Mouse (Mus musculus): Measurements from ENCODE around the gene Cdkl3. TPM values are rescaled to one million over a fixed set of nuclear protein-coding genes. Genes with fewer than 3 reads are reported as not detected.
A peak's percentile ranks its signal among the peaks of the same experiment; 100 is the strongest.

Cdkl3 gene
- polyA plus RNA-seq, 2 experiments: 0.75 to 0.81 TPM

- Histone ChIP-seq H3K4me1 (replicated peaks; ENCODE audit: control insufficient read depth in 2 of 2, insufficient read depth in 2 of 2, low read length in 1 of 2) (peaks cover 0 to 2% of the 10 kb centered on the region in 2 experiments; a peak in 1 of 4 replicates), H3K27me3 (ENCODE audit: control insufficient read depth, insufficient read depth, low read length) (no peaks in the 10 kb centered on the region), H3K4me2 (ENCODE audit: low read depth) (no peak overlapping the region), H3K36me3 (replicated peaks; ENCODE audit: control insufficient read depth, insufficient read depth, low read depth) (no peaks in the 10 kb centered on the region), H3K9ac (replicated peaks) (no peak overlapping the region), H3K4me3 (ENCODE audit: insufficient read depth in 1 of 2, low read depth in 2 of 2, low read length in 2 of 2) (no peak overlapping the region), H3K9me3 (ENCODE audit: control insufficient read depth, low read length) (no peaks in the 10 kb centered on the region), H3K27ac (no peak overlapping the region)
- WGBS (ENCODE audit: insufficient replicate concordance): 72% methylated on average over 5 of the region's 5 CpGs
- ATAC-seq (ENCODE audit: insufficient read depth): no peak
- TF ChIP-seq CTCF (IDR thresholded peaks at IDR 0.05; ENCODE audit: low read depth) (no peak), EP300 (IDR thresholded peaks at IDR 0.05; ENCODE audit: low read depth) (no peak)
- DNase-seq (ENCODE audit: low read depth in 3 of 3, low spot score in 3 of 3): no peak
Measured at GRCm38 (mm10) chr11:52062406-52062805, 58.4 kb downstream of the Cdkl3 start.

- ATAC-seq (ENCODE audit: insufficient read depth): no peak
- no peak for DNase-seq (ENCODE audit: low read depth in 3 of 3, low spot score in 3 of 3)
Measured at GRCm38 (mm10) chr11:52064398-52064797, 60.4 kb downstream of the Cdkl3 start.

GRCm38 (mm10) chr11:52065841-52066240 is 61.8 kb downstream of the Cdkl3 start:
- Histone ChIP-seq H3K9me3 (ENCODE audit: control insufficient read depth, low read length) (no peaks in the 10 kb centered on the region), H3K9ac (replicated peaks) (no peak overlapping the region), H3K4me3 (ENCODE audit: insufficient read depth in 1 of 2, low read depth in 2 of 2, low read length in 2 of 2) (no peak overlapping the region), H3K27ac (no peak overlapping the region), H3K27me3 (ENCODE audit: control insufficient read depth, insufficient read depth, low read length) (no peaks in the 10 kb centered on the region), H3K4me2 (ENCODE audit: low read depth) (peak overlapping the region; percentile 8), H3K36me3 (replicated peaks; ENCODE audit: control insufficient read depth, insufficient read depth, low read depth) (no peaks in the 10 kb centered on the region), H3K4me1 (replicated peaks; ENCODE audit: control insufficient read depth in 2 of 2, insufficient read depth in 2 of 2, low read length in 1 of 2) (peaks cover 0 to 2% of the 10 kb centered on the region in 2 experiments; a peak in 1 of 4 replicates)
- ATAC-seq (ENCODE audit: insufficient read depth) (no peak), DNase-seq (ENCODE audit: low read depth in 3 of 3, low spot score in 3 of 3) (no peak)
- WGBS (ENCODE audit: insufficient replicate concordance): 2% methylated on average over 5 of the region's 5 CpGs
- TF ChIP-seq CTCF (IDR thresholded peaks at IDR 0.05; ENCODE audit: low read depth) (no peak), EP300 (IDR thresholded peaks at IDR 0.05; ENCODE audit: low read depth) (no peak)

More at GRCm38 (mm10) chr11:52064398-52064797, 60.4 kb downstream of the Cdkl3 start:
- no peak overlapping the region for H3K27ac ChIP-seq
- H3K4me3 ChIP-seq (ENCODE audit: insufficient read depth in 1 of 2, low read depth in 2 of 2, low read length in 2 of 2): no peak overlapping the region
- WGBS (ENCODE audit: insufficient replicate concordance): 29% methylated on average over 3 of the region's 3 CpGs
- TF ChIP-seq CTCF (IDR thresholded peaks at IDR 0.05; ENCODE audit: low read depth) (peak; percentile 68), EP300 (IDR thresholded peaks at IDR 0.05; ENCODE audit: low read depth) (no peak)
- no peak overlapping the region for H3K4me2 ChIP-seq (ENCODE audit: low read depth)
- no peaks in the 10 kb centered on the region for H3K9me3 ChIP-seq (ENCODE audit: control insufficient read depth, low read length)
- H3K27me3 ChIP-seq (ENCODE audit: control insufficient read depth, insufficient read depth, low read length): no peaks in the 10 kb centered on the region
- H3K36me3 ChIP-seq (replicated peaks; ENCODE audit: control insufficient read depth, insufficient read depth, low read depth): no peaks in the 10 kb centered on the region
- H3K4me1 ChIP-seq (replicated peaks; ENCODE audit: control insufficient read depth in 2 of 2, insufficient read depth in 2 of 2, low read length in 1 of 2): peaks cover 0 to 2% of the 10 kb centered on the region in 2 experiments; a peak in 1 of 4 replicates
- H3K9ac ChIP-seq (replicated peaks): no peak overlapping the region

GRCm38 (mm10) chr11:52071768-52072167 is 67.7 kb downstream of the Cdkl3 start:
- no peak for DNase-seq (ENCODE audit: low read depth in 3 of 3, low spot score in 3 of 3)
- Histone ChIP-seq H3K36me3 (replicated peaks; ENCODE audit: control insufficient read depth, insufficient read depth, low read depth) (no peaks in the 10 kb centered on the region), H3K27me3 (ENCODE audit: control insufficient read depth, insufficient read depth, low read length) (no peaks in the 10 kb centered on the region), H3K9ac (replicated peaks) (no peak overlapping the region), H3K9me3 (ENCODE audit: control insufficient read depth, low read length) (no peaks in the 10 kb centered on the region), H3K27ac (no peak overlapping the region), H3K4me2 (ENCODE audit: low read depth) (no peak overlapping the region), H3K4me1 (replicated peaks; ENCODE audit: control insufficient read depth in 2 of 2, insufficient read depth in 2 of 2, low read length in 1 of 2) (peaks cover 10 to 29% of the 10 kb centered on the region in 2 experiments), H3K4me3 (ENCODE audit: insufficient read depth in 1 of 2, low read depth in 2 of 2, low read length in 2 of 2) (no peak overlapping the region)
- 33% methylated on average over 10 of the region's 10 CpGs for WGBS (ENCODE audit: insufficient replicate concordance)
- no peak for ATAC-seq (ENCODE audit: insufficient read depth)
- TF ChIP-seq EP300 (IDR thresholded peaks at IDR 0.05; ENCODE audit: low read depth): no peak
- TF ChIP-seq CTCF (IDR thresholded peaks at IDR 0.05; ENCODE audit: low read depth): no peak

- H3K9ac ChIP-seq (replicated peaks): no peak overlapping the region
- no peaks in the 10 kb centered on the region for H3K36me3 ChIP-seq (replicated peaks; ENCODE audit: control insufficient read depth, insufficient read depth, low read depth)
- DNase-seq (ENCODE audit: low read depth in 3 of 3, low spot score in 3 of 3) (no peak), ATAC-seq (ENCODE audit: insufficient read depth) (no peak)
- TF ChIP-seq EP300 (IDR thresholded peaks at IDR 0.05; ENCODE audit: low read depth) (no peak), CTCF (IDR thresholded peaks at IDR 0.05; ENCODE audit: low read depth) (no peak)
- WGBS (ENCODE audit: insufficient replicate concordance): 75% methylated on average over 8 of the region's 8 CpGs
- H3K4me2 ChIP-seq (ENCODE audit: low read depth): no peak overlapping the region
- no peak overlapping the region for H3K27ac ChIP-seq
- H3K4me3 ChIP-seq (ENCODE audit: insufficient read depth in 1 of 2, low read depth in 2 of 2, low read length in 2 of 2): no peak overlapping the region
- peaks cover 10 to 29% of the 10 kb centered on the region in 2 experiments for H3K4me1 ChIP-seq (replicated peaks; ENCODE audit: control insufficient read depth in 2 of 2, insufficient read depth in 2 of 2, low read length in 1 of 2)
- H3K27me3 ChIP-seq (ENCODE audit: control insufficient read depth, insufficient read depth, low read length): no peaks in the 10 kb centered on the region
- H3K9me3 ChIP-seq (ENCODE audit: control insufficient read depth, low read length): no peaks in the 10 kb centered on the region
Measured at GRCm38 (mm10) chr11:52073528-52074170, 69.6 kb downstream of the Cdkl3 start.

Measured in liver, embryonic 14.5 days (tissue).